Mouse (Mus musculus) right cerebral cortex, postnatal 36 days (tissue): Measurements from ENCODE around the gene Bst2.
"Not testable (repeated sequence)": the region's sequence is repeated elsewhere in the genome, so short reads cannot be mapped to it uniquely, and the experiment has no call there.

ENCODE experiments used
- DNase-seq, 2 experiments: peaks; one replicate each; pipeline ENCODE4 v3.0.0; 2022; ENCODE audit warnings: low spot score in 2 of 2, mixed read lengths in 1 of 2

The Bst2 gene

DNA sequence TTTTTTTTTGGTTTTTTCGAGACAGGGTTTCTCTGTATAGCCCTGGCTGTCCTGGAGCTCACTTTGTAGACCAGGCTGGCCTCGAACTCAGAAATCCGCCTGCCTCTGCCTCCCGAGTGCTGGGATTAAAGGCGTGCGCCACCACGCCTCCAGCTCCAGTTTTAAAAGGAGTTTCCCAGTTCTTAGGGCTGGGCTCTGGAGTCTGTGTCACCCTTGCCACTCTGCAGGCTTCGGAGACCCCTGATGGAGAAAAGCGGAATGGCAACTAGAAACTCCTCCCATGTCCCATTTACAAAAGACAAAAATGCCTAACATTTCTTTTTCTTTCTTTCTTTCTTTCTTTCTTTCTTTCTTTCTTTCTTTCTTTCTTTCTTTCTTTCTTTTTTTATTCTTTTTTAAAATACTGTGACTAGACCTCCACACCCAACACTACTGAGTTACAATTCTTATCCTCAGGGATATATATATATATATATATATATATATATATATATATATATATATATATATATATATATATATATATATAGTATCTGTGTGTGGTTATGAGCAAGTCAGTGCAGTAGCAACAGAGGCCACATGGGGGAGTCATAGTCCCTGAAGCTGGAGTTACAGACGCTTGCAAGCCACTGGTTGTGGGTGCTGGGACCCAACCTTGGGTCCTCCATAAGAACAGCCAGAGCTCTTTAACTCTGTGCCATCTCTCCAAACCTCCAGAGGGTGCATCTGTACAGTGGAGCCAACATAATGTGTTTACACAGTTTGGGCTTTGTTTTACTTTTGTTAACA is 18.0 kb downstream of the Bst2 start:
- not testable (repeated sequence) for DNase-seq

DNA sequence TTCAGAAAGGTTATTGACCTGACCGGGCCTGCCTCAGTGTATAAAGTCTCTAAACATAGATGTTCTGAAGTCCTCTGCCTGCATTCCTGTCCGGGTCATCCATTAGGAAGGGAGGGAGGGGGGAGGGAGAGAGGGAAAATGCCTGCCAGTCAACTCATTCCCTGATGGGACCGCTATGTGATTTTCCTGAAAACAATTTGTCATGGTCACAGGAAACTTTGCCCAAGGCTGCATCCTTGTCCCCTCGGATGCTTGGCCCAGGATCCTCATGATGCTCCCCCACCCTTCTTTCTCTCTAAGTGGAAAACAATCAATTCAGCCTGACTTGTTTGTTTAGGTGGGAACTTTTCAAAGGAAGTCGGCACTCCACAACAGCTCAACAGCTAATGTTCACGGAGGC is 20.5 kb downstream of the Bst2 start:
- DNase-seq, result no peak

DNA sequence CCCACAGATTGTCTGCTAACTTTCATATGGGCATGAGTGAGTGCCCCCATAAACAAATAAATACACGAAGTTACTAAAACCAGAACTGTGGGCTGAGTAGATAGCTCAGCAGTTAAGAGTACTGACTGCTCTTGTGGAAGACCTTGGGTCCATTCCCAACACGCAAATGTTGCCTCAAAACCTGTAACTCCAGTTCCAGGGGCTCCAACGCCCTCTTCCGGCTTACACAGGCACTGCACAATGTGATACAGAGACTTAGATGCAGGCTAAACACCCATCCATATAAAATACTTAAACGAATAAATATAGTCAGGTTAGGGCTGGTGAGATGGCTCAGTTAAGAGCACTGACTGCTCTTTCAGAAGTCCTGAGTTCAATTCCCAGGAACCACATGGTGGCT is 22.2 kb downstream of the Bst2 start:
- DNase-seq, result no peak

DNA sequence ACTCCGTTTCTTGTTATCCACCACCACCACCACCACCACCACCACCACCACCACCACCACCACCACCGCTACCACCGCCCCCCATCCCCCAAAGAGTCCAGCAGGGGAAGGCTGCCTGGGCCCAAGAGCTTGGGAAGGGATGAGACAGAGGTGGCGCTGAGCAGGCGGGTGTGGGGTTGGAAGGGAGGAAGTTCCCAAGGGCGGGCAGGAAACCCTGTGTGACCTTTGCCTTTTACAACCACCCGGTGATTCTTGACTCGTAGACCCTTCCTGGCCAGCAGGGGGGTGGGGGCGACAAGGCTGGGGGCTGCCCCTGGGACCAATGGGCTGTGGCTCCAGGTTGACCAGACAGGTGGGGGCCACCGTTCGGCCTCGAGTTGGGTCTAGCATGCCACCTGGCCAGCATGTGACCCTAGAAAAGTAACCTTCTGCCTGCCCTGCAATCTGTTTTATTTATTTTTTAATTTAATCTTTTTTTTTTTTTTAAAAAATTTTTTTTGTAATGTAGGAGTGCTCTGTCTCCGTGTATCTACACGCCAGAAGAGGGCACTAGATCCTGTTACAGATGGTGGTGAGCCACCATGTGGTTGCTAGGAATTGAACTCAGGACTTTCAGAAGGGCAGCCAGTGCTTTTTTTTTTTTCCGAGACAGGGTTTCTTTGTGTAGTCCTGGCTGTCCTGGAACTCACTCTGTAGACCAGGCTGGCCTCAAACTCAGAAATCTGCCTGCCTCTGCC is 24.1 kb downstream of the Bst2 start:
- DNase-seq, result no peak

DNA sequence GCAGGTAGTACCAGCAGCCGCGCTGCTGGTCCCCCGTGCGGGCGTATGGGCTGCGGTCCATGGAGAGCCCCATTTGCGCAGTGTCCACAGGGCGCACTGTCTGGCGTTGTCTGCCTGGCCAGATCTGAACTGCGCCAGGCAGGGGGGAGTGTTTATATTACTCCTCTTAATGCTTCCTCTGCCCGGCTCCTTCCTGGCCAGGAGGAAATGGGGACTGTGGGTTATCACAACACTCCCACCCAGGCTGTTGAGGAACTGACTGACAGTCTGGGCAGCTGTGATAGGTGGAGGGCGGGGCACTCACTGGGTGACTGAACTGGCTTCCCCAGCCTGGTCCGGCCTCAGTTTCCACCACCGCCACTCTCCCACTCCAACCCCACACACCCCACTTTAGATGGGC is 25.6 kb downstream of the Bst2 start, which contains the start of gene Plvap:
Plvap (minus strand) TSS at position 109 of the 400 bp plus-strand sequence.
- DNase-seq, result no peak

DNA sequence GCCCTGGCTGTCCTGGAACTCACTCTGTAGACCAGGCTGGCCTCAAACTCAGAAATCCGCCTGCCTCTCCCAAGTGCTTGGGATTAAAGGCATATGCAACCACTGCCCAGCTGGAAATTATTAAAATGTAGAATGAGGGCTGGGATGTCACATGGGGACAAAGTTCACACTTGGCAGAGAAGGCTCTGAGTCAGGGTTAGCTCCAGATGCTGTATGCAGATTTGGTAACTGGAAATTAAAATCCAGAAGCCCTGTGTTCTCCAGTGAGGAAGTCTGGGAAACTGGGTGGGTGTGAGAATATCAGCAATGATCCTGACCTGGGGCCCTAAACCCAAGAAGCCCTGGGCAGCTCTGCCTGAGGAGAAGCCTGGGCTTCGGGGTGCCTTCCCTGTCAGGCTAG is 27.9 kb downstream of the Bst2 start:
- no peak for DNase-seq

DNA sequence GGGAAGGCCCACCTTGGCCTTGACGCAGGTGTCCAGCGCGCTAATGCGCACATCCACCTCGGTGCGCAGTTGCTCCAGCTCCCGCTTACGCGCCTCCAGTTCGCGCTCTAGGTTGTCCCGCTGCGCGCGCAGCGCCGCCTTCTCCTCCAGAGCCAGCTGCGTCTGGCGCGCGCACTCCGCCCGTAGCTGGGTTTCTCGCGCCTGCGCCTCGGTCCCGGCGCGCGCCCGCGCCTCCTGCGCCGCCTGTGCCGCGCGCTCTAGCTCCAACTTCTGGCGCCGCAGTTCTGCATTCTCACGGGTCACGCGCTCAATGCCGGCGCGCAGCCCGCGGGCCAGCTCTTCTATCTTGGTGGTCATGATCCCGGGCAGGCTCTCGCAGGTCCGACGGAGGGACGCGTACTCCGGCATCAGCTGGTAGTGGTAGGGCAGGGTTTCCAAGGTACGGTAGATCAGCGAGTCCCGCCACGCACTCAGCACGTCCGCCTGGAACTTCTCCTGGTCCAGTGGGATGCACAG is 29.6 kb downstream of the Bst2 start:
- DNase-seq, result peak; percentile 74 to 81

DNA sequence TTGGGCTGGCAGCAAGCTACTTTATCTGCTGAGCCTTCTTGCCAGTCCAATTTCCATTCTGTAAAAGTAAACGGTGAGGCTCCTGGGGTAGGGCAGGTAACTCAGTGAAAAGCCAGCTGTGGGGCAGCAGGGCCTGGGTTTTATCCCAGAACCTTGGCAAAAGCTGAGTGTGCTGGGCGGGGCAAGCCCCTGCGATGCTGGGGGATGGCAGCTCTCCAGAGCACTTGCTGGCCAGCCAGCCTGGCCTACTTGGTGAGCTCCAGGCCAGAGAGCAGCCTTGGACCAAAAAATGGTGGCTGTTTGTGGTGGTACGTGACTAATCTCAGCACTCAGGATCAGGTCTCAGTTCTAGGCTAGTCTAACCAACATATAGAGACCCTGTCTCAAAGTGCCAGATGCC is 31.3 kb downstream of the Bst2 start:
- DNase-seq, result no peak

DNA sequence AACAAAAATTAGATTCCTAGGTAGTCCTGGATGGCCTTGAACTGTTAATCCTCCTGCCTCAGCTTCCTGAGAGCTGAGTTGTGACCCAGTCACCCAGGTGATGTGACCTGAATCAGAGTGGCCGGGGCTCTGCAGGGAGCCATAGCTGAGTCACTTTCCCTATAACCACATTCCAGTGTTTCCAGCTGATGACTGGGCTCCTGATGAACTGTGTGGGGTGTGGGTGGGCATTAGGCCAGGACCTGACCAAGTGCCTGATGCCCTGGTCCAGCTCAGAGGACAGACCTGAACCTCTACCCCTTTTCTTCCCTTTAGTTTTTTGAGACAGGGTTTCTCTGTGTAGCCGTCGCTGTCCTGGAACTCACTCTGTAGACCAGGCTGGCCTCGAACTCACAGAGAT is 31.9 kb downstream of the Bst2 start:
- no peak for DNase-seq

DNA sequence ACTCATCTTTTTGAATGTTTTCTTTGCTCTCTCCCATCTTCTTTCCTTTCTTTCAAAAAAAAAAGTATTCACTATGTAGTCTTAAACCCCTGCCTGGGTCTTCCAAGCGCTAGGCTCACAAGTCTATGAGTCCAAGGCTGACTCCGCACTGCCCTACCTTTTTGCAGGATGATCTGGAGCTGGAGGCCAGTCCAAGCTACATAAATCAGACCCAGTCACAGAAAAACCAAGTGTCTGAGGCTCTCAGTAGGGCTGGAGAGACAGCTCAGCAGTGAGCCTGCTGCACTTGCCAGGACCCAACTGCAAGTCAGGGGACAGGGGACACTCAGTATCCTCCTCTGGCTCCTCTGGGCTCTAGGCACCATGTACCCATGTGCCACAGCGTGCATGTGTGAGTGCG is 32.9 kb downstream of the Bst2 start:
- no peak for DNase-seq

DNA sequence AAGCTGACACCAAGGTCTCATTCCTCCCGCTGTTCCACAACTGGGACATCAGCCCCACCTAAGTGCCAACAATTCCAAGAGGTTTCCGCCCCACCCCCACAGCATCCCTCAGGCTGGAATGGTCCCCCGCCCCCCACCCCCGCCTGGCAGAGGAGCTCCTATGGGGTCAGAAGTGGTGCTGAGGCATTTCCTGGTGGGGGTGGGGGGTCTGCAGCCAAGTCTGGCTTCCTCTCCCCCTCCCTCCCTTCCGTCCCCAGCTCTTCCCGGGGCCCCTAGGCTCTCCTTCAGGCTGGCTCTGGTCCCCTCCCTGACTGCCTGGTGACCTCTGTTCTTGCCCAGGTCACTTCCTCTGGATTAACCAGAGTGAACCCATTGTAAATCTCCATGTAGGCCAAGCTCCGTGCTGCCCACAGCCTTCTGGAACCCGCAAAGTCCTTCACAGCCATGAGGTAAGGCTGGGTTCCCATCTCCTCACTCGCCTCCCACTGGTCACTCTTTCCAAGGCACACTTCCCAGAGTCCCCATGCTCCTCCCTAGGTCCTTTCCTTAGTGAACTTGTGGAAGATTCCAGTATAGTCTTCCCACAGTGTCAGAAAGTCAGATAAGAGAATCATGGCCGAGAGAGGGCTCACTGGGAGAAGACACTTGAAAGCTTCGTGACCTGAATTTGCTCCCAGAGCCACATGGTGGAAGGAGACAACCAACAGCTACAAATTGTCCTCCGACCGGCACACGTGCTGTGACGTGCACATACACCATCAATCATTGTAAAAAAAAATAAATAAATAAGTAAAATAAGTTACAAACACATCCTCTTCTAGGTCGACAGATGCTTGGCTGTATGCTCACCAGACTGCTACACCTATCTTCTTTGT is 38.2 kb downstream of the Bst2 start:
- no peak for DNase-seq

DNA sequence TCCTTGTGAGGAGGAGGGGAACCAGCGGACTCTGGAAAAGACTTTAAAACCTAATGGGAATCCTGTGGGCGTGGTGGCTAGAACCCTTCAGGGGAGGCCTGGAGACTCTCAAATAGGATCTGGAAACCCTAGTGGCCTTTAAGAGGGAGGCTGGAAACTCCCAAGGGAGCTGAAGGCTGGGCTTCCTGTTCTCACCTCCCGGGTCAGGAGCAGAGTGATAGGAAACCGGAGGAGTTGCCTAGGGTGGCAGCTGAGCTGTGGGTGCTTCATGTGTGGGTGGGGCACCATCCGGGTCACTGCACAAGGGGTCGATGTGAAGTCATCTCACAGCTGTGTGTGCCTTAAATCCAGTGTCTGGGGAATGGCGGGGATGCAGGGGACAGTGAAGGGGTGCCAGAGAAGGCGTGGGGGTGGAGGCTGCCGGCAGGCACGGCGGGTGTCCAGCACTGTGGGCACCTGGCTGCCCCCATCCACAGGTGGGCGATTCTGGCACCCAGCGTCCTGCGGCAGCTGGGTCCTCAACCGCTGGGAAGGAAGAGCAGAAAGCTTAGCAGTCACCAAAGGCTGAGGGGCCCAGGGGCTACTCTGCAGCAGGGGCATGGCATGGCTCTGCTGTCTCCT is 39.3 kb downstream of the Bst2 start:
- no peak for DNase-seq

DNA sequence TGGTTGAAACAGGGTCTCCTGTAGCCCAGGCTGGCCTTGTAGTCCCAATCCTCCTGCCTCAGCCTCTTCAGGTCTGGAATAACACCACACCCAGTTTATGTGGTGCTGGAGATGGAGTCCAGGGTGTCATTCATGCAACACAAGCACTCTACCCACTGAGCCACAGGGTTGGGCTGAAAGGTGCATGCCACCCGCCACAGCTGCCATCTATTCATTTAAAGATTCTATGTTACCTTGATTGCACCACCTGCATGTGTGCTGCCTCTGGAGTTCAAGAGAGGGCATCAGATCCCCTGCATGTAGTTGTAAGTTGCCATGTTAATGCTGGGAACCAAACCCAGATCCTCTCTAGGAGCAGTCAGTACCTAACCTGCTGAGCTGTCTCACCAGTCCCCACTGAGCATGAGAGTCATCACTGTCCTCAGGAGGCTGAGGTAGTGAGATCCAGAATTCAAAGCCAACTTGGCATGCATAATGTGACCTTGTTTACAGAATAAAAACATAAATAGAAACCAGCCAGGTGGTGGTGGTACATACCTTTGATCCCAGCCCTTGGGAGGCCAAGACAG is 40.1 kb downstream of the Bst2 start:
- DNase-seq, result no peak

DNA sequence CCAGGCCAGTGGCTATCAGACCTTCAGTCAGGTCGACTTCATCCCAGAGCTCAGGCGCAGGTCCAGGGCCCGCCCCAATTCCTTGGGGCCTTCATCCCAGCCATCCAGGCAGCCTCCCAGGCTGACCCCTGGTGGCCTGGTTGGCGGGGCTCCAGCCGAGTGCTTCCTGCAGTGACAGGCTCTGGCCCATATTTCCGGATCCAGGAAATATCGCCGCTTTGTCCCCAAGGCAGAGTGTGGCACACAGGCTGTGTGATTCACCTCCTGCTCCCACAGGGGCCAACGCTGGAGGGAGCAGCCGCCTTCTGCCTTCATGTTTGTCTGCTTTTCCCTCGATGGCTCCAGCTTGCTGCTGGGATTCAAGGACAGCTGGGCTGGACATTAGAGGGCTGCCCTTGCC is 40.8 kb downstream of the Bst2 start:
- DNase-seq, result no peak

DNA sequence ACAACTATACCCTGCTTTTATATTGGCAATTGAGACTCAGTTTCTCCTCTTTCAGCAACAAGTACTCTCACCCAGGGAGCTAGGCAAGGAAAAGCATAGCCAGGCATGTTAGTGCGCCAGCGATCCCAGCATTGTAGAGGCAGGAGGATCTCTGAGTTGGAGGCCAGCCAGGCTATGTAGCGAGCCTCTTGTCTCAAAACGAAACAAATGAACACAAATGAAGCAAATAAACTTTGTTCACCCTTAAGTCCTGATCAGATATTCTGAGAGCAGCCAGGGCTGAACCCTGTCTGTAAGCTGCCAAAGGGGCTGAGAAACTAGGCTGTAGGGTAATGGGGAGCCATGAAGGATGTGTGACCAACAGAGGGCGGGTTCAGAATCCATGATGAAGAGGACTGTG is 41.4 kb downstream of the Bst2 start:
- DNase-seq, result no peak

DNA sequence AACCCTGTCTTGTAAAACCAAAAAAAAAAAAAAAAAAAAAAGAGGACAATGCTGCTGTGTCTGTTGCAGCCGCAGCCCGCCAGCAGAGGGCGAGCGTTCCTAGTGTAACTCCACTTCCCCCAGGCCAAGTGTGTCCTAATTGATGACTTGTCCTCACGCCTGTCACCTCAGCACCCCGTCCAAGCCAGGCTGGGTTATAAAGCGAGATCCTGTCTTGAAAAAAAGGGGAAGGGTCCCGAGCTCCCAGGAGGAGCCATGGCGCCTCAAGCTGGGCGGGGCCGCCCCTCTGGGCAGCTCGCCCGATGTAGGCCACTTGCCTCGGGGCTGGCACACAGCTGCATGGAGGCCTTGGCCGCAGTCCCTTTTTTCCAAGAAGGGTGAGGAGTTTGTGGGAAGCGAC is 42.2 kb downstream of the Bst2 start:
- DNase-seq, result peak in 1 of 2 experiments; percentile 59

DNA sequence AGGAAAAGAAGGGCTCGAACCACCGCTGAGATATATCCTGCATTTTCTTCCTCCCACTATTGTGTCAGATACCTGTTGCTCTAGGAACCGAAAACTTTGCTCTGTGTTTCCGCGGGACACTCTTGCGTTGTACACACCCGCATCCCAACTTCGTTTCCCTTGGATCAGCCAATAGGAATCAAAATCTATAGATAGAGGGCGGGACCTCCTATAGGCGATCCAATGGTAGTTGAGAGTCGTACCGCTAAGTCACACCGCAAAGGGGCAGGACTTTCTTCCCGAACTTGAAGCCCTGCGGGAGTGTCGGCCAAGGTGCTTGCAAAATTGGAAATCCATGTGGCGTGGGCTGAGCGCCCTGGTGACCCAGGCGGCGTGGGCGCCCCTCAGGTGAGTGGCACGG is 48.8 kb downstream of the Bst2 start:
- peak; percentile 70 to 80 for DNase-seq

DNA sequence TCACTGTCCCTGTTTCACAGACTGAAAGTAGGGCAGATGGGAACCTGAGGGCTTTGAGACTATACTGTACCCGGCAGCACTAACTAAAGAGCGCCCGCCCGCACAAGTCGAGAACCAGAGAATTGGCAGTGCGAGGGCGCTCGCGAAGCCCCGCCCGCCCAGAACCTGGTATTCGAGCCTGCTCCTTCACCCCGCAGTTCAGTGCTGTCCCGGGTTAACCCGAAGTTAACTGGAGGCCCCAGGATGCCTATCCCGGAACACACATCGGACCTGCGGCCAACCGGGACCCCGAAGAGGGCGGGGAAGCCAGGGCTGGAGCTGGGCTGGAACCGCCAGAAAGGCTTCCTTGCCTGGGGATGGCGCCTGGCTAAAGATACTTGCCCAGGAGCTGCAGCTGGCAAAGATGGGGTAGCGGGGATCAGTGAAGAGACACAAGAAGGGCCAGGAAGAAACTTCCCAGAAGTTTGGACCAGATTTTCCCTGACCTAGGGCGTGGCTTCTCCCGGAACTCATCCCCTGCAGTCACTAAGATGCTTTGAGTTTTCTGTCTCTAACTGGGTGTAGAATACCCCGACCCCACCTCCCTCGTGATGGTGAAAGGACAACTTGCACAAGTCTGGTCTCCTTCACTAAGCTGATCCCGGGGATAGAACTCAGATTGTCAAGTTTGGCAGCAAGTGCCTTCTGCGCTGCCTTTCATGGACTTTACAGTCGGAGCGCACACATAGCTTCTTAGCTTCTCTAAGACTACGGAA is 49.4 kb downstream of the Bst2 start, which contains the start of gene Gtpbp3:
Gtpbp3 (plus strand) TSS at position 413 of the 755 bp plus-strand sequence.
- peak; percentile 73 for DNase-seq

DNA sequence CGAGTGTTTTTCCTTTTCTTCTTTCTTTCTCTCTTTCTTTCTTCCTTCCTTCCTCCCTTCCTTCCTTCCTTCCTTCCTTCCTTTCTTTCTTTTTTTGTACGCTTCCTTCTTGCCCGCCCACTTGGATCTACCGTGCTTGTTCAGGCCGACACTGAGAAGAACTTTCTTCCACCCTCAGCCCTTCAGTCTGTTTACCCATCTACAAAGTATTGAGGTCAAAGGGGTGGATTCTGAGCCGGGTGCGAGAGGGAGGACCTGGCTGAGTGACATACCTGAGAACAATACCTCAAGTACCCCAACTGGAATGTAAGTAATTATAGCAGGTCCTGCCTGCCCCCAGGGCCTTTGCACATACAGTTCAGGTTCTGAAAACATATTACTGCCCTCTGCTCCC is 51.1 kb downstream of the Bst2 start:
- DNase-seq, result no peak
